Mouse (Mus musculus): ENCODE measurements around the gene Stx2.

The Stx2 gene

DNA sequence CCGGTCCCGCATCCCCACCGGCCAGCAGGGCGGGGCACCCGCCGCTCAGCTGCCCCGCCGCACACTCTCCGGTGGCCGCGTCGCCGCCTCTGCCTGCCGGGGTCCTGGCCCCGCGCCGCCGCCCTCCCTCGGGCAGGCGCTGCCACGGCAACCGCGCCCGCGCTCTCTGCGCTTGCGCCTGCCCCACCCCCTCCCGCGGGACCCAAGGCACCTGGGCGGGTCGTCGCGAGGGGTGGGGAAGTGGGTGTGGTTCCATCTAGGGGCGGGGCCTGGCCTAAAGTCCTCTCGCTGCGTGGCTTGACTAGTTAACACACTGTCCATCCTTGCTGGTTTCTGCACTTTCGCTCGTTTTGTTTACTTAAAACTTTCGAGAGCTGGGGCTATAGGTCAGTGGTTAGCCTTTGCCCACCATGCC, at the start of gene Stx2:
Gene Stx2 (minus strand): TSS at position 163 of the 415 bp plus-strand sequence.
- in situ Hi-C loops (cut with MboI; ENCODE audit: low sequenced_read_pairs), result loop anchor here (25.0 kb wide), 2 partner anchors 1254 to 1396 kb away; partner anchors contain the start of genes Sbds and Tyw1

DNA sequence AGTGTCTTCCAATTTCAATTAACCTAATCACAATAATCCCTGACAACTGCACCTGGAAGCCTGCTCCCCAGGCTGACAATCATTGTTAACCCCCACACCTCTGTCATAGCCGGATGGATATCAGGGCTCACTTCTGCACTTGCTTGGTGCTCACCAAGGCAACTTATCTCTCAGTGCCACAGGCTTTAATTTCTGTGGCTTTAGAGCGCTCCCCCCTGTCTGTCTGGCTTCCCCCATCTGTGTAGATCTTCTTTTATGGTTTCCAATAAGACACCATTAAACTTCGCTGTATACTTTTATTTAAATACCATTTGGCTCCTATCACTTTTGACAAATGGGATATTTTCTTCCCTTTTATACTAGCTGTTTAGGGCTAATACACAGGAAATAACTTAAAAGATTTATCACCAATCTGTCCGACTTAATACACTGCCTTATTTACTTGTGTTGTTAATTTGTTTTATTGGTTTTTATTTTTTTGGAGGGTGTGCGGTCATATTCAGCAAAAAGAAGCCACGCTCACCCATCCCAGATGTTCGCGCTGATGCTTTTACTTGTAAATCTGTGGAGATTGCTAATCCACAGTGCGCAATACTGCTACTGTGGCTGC, 46.4 kb upstream of the Stx2 start:
- in situ Hi-C loops (cut with MboI; ENCODE audit: low sequenced_read_pairs), result no loop called here

DNA sequence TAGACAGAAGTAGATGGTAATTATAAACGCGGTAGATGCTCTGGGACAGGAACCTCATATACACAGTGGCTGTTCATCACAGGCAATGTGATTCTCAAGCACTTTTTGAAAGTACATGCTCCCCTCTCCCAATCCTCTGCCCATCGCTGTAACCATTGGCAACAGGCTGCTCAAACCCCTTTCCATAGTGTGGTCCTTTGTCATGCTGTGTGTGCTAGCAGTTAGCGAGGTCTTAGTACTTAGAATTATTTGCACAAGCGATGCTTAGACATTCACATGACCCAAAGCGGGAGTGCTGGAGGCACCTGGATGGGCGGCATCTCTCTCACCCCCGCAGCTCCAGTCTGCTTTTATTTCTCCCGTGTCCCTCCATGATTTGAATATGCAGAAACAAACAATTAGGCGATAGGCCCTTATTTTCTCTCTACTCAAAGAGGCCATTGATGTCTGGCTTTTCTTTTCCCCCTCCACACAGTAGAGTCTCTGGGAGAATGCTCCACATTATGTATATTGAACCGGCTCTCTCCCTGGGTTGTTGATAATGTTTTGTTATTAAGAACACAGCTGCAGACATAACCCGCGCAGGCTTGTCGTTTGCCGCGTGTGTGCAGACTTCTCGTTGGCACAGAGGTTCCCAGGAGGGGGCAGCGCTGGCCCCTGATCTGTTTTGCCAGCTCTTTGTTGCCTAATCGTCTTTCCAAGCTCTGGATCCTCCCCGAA, 44.4 kb upstream of the Stx2 start:
- in situ Hi-C loops (cut with MboI; ENCODE audit: low sequenced_read_pairs), result no loop called here

DNA sequence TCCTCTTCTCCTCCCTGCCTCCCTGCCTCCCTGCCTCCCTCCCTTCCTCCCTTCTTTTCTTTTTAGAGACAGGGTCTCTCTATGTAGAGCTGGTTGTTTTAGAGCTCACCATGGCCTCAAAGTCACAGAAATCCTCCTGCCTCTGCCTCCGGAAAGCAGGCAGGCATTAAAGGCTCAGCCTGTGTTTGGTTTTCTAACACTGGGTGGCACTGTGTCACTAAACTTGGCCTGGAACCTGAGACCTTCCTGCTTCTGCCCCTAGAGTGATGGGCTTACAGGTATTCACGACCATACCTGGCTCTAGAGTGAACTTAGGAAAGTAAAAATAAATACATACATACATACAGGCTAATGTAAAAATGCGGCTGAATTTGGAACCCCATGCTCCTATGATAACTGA, 43.5 kb upstream of the Stx2 start:
- in situ Hi-C loops (cut with MboI; ENCODE audit: low sequenced_read_pairs), result no loop called here

DNA sequence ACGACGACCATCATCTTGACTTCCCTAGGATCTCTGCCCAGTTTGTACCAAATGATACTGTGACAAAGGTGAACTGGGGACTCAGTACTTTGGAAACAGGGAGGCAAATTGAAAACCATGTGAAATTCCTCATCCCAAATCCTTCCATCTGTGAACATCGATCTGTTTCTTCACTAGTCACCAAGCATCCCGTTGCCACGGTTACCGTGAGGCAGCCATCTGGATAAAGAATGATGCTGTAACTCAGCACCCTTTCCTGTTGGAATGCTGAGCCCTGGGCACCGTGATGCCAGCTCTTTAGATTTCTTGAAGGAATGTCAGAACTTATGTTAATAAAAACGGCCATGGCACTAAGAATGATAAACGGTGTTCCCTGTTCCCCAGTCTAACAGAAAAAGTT, 41.0 kb upstream of the Stx2 start:
- in situ Hi-C loops (cut with MboI; ENCODE audit: low sequenced_read_pairs), result no loop called here

DNA sequence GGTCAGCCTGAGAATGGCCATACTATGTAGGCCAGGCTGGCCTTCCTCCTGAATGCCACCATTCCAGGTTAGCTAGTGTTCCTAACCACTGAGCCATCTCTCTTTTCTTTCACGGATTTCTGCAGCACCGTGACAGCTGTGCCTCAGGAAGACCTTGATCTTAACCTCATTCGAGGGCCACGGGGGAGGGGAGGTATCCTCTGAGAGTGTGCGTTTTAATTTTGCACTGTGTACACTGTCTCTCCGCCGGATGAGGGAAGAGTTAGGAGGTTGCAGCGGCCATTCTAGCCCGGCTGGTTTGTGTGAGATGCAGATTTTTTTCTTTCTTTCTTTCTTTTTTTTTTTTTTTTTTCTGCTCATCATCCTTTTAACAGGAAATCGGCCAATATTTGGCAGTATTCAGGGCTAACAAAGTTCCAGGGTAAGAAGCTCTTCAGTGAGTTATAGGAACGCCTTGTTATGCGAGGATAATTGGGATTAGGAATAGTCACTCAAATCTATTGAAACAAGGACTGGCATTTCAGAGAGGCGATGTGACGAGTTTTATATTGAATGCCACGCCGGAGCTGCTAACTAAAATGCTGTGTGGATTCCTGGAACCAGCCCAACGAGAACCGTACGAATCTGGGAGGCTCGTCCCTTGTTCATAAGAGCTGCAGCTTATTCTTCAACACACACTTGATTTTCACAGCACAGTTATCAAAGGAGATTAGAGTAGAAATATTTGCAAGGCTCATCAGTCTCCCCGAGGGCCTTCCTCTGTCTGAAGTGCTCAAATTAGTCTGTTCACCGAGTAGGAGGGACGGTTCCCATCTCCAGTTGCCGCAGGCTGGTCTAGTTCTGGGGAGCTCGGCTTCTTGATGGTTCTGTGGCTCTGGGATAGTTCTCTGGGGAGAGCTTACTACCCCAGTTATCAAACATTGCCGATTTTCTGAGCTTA, 37.5 kb upstream of the Stx2 start:
- in situ Hi-C loops (cut with MboI; ENCODE audit: low sequenced_read_pairs), result no loop called here

DNA sequence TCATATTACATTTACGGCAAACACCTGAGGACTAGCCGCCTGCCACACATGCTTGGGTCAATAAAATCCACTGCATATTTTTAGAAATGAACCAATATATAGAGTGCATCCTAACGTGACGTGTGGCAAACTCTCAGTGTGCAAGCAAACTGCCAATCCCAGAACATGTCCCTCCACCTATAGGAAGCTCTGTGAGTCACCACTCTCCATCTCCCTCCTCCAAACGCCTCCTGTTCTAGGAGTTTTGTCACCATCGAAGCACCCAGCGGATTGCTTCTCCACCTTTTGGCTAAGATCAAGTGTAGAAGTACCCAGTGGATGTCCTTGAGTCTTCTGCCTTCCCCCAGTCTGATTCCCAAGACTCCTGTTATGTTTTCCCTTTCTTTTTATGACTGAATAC, 29.4 kb upstream of the Stx2 start:
- in situ Hi-C loops (cut with MboI; ENCODE audit: low sequenced_read_pairs), result no loop called here

DNA sequence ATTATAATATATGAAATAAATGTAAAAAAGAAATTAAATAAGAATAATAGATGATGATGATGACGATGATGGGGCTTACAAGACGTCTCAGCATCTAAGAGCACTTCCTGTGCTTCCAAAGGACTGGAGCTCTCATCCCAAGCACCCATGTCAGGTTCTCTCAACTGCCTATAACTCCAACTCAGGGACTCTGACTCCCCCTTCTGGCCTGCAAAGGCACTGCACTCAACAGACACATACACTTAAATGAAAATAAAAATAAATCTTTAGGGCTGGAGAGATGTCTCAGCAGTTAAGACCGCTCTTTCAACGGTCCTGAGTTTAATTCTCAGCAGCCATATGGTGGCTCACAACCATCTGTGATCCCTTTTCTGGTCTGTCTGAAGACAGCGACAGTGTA, 28.3 kb upstream of the Stx2 start:
- in situ Hi-C loops (cut with MboI; ENCODE audit: low sequenced_read_pairs), result no loop called here

DNA sequence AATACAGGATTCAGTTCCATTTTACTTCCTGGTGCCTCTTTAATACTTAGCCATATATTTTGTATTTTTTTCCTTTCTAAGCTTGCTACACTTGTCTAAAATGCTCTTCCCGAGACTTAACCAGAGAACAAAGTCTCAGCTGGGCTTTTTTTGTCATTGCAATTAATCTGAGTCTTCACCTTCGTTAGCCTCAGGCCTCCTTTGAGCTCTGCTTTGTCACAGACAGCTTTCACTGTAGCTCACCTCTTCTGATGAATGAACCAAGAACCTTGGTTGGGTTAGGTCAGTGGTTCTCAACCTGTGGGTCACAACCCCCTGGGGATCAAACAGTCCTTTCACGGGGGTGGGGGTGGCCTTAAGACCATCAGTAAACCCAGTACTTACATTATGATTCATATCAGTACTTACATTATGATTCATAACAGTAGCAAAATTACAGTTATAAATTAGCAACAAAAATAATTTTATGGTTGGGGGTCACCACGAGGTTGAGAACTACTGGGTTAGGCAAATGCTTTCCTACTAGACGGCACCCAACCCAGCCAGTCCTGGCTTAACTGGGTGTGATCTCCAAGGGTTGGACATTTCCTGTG, 20.9 kb upstream of the Stx2 start:
- in situ Hi-C loops (cut with MboI; ENCODE audit: low sequenced_read_pairs), result no loop called here

DNA sequence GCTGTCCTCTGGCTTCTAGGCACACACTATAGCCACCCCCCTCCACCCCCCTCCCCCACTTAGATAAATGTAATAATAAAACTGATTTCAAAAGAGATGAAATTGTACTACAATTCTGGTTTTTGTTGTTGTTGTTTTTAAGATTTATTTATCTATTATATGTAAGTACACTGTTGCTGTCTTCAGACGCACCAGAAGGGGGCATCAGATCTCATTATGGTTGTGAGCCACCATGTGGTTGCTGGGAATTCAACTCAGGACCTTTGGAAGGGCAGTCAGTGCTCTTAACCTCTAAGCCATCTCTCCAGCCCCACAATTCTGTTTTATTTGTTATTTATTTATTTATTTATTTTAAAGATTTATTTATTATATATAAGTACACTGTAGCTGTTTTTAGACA, 18.3 kb upstream of the Stx2 start:
- in situ Hi-C loops (cut with MboI; ENCODE audit: low sequenced_read_pairs), result no loop called here

DNA sequence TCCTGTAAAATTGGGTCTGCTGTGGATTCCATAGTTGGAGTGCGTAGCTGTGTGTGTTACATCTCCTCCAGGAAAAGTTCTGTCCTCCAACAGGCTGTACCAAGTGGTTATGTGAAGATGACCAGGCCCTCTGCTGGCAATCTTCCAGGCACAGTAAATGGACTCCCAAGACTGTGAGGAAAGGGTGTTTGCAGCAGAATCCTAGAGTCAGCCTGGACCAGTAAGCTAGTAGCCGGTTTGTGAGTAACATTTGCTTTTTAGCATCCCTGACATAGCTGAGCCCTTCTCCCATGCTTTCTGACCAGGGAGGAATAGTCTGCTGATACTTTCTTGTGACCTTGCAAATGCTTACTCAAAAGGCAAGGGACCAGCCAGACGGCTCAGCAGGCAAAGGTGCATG, 17.8 kb upstream of the Stx2 start:
- in situ Hi-C loops (cut with MboI; ENCODE audit: low sequenced_read_pairs), result no loop called here

DNA sequence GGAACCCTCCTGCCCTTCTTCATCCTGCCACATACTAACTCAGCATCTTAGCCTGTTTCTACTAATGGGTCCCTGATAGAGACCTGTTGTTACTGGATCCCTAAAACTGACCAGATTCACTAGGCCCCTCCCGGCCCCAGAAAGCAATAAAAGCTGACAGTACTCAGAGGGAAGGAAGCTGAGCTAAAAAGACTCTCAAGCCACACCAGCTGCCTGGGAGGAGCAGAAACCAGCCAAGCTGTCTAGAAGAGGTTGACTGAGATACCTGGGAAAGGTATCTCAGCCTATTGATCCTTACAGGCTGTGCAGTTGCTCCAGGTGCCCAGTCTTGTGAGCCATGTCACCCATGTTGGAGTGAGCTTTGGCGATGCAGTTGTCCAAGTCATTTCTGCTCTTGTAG, 17.4 kb upstream of the Stx2 start:
- in situ Hi-C loops (cut with MboI; ENCODE audit: low sequenced_read_pairs), result no loop called here

DNA sequence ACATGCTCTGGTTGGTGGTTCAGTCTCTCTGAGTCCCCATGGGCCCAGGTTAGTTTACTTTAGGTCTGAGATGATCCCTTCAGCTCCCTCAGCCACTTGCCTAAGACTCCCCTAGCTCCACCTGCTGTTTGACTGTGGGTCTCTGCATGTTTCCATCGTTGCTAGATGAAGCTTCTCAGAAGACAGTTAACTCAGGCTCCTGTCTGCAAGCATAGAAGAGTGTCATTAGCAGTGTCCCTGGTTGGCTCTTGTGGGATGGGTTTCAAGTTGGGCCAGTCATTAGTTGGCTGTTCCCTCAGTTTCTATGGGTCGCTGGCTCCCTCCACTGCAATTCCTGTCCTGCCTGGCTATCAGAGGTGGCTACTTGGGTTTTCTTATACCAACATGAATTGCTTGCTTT, 16.7 kb upstream of the Stx2 start:
- in situ Hi-C loops (cut with MboI; ENCODE audit: low sequenced_read_pairs), result no loop called here

DNA sequence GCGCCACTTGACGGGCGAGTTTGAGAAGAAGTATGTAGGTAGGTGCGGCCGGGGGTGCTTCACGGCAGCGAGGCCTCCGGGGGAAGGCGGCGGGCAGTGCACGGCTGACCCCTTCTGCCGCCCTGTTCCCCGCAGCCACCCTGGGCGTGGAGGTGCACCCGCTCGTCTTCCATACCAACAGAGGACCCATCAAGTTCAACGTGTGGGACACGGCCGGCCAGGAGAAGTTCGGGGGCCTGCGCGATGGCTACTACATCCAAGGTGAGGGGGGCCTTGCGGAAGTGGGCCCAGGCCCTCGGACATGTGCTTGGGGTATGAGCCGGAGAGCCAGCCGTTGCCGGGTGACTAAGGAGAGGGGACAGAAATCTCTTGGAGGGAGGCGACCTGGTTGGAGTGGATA, 12.4 kb upstream of the Stx2 start:
- in situ Hi-C loops (cut with MboI; ENCODE audit: low sequenced_read_pairs), result loop anchor here (25.0 kb wide), 2 partner anchors 1242 to 1408 kb away; partner anchors contain the start of genes Sbds and Tyw1

DNA sequence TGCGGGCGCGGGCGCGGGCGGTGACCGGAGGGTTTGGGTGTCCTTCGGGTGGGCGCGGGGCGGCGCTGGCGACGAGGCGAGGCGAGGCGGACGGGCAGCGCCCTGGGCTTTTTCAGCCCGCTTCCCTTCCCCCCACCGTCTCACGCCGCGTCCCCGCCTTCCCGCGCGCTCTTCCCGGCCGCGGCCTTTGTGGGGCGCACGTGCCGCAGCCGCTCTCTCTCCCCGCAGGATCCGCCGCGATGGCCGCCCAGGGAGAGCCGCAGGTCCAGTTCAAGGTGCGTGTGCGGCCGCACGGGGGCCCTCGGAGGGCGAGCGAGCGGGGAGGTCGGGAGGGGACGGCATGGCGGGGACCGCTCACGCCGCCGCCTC, 11.9 kb upstream of the Stx2 start:
- in situ Hi-C loops (cut with MboI; ENCODE audit: low sequenced_read_pairs), result loop anchor here (25.0 kb wide), 2 partner anchors 1242 to 1408 kb away; partner anchors contain the start of genes Sbds and Tyw1

DNA sequence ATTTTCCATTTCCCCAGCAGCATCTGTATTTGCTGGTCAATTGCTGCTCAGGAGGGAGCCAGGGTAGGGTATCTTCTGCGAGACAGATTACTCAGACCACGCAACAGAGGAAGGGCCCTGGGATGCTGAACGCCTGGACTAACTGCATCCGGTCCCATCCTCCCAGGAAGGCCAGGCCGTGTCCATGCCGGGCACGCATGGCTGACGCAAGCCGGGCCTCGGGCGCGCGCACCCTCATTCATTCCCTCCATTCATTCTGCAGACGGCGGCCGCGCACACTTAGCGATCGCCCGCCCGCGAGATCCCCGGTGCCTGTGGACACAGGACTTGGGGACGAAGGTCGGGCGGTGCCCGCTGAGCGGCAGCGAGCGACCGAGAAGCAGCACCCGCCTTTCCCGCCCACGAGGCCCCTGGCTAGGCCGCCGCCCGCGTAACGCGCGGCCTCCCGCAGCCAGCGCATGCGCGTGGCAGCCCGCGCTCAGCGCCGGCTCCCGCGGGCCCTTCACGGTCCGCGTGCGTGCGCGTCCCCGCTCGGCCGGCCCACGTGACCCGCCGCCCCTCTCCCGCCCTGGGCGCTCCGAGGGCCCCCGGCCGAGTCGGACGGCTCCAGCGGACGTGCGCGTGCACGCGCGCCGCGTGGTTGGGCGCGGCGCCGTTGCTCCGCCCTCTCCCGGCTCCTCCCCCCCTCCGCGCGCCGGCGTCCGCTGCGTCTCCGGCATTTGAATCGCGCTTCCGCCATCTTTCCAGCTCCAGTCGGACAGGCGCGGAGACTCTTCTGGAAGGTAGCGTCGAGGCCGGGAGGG, 11.3 kb upstream of the Stx2 start, which contains the start of gene Ran:
Gene Ran (plus strand): TSS at position 573 of the 803 bp plus-strand sequence.
- in situ Hi-C loops (cut with MboI; ENCODE audit: low sequenced_read_pairs), result loop anchor here (25.0 kb wide), 2 partner anchors 1243 to 1407 kb away; partner anchors contain the start of genes Sbds and Tyw1

DNA sequence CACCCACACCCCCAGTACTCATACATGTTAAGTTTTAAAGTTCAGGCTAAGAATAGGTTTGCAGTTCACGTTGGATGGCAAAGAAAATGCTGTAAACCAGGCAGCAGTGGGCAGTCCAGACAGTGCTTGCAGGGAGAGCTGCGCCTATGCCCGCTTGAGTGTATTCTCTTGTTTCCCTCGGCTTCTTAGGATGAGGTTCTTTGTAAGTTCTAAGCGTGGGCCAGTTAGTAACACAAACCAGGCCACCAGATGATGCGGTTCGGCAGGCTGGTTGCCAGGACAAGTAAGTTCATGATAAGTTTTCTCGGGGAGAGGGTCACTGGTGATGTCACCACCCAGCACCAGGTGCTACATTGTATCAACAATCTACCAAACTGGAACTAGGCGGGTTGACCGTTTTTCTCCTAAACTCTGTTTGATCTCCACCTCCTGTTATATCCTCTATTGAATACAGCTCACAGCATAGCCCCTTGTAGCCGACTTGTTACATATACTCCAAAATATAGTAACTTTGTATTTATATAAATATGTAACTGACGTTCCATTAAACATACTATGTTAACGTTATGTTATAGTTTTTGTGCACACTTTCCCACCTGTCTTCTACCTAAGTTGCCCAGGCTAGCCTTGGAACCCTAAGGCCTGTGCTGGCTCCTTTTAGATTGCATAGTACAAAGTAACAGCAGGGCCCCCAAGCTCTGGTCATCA, 10.6 kb upstream of the Stx2 start:
- in situ Hi-C loops (cut with MboI; ENCODE audit: low sequenced_read_pairs), result loop anchor here (25.0 kb wide), 2 partner anchors 1243 to 1407 kb away; partner anchors contain the start of genes Sbds and Tyw1

DNA sequence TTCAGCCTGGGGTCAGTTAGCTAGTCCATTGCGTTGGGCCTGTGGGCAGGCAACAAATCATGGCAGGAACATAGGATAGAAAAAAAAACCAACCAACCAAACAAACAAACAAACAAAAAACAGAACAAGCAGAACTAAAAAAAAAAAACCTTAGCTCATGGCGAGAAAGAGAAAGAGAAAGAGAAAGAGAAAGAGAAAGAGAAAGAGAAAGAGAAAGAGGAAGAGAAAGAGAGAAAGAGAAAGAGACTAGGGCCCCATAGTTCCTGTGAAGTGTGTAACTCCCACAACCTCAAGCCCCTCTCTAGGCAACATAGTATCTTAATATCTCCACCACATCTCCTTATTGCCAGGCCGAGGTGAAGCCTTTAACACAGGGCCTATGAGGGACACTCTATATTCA, 8.0 kb upstream of the Stx2 start:
- in situ Hi-C loops (cut with MboI; ENCODE audit: low sequenced_read_pairs), result loop anchor here (25.0 kb wide), 2 partner anchors 1246 to 1404 kb away; partner anchors contain the start of genes Sbds and Tyw1

DNA sequence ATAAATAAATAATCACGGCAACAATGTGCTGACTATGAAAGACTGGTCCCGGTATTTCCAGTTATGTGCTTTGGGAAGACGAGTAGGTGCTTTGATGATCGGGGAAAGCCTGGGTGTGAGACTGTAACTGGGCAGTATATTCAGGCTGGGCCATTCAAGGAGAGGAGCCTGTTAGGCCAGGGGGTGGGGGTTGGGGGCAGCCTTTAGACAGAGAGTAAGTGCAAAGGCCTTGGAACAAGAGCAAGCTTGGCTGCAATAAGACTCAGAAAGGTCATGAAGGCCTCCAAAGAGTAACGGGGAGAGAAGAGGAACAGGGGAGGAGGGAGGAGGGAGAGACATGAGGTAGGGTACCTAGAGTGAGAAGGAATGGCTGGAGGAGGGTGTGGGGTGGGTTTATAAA, 7.2 kb upstream of the Stx2 start:
- in situ Hi-C loops (cut with MboI; ENCODE audit: low sequenced_read_pairs), result loop anchor here (25.0 kb wide), 2 partner anchors 1247 to 1403 kb away; partner anchors contain the start of genes Sbds and Tyw1

All from CH12F3 (cell line).